Comparison of ENCODE assay signal across 7 mouse cellular contexts in the genomic region with DNA sequence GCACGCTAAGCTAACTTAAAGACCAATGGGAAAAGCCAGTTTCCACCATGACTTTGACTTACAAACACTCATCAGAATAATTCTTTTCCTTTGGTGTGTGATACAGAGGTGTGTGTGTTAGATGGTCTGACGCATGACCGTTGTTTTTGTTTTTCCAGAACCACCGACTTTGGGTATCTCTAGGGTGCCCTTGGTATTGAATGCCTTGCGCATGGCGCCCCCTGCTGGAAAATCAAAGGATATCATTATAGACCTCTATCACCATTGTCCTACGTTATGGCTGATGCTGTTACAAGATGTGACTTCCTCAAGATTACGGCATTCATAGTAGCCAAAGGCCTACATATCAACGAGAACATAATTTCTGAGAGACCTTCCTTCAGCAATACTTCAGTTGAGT. TPM values are rescaled to one million over a fixed set of nuclear protein-coding genes. Genes with fewer than 3 reads are reported as not detected.
DNase-seq lines count a peak whose midpoint lies in the region; ATAC-seq lines count a peak whose summit lies in the region.

No protein-coding gene starts in this region.

- no peaks in the 10 kb centered on the region for H3K4me1 ChIP-seq in embryonic facial prominence, embryonic 13.5 days
- H3K4me1 ChIP-seq in liver, embryonic 11.5 days (replicated peaks; ENCODE audit: control insufficient read depth, insufficient read depth, low read length), result no peaks in the 10 kb centered on the region

- H3K36me3 ChIP-seq in embryonic facial prominence, embryonic 13.5 days, result no peaks in the 10 kb centered on the region
- no peaks in the 10 kb centered on the region for H3K36me3 ChIP-seq in liver, embryonic 11.5 days (ENCODE audit: control insufficient read depth, insufficient read depth, low read length)

- no peak overlapping the region for H3K27ac ChIP-seq in embryonic facial prominence, embryonic 13.5 days
- H3K27ac ChIP-seq in liver, embryonic 11.5 days (ENCODE audit: low read depth, low read length), result no peak overlapping the region

- no peak overlapping the region for H3K4me2 ChIP-seq in embryonic facial prominence, embryonic 13.5 days
- no peak overlapping the region for H3K4me2 ChIP-seq in liver, embryonic 11.5 days

- no peaks in the 10 kb centered on the region for H3K27me3 ChIP-seq in embryonic facial prominence, embryonic 13.5 days
- no peaks in the 10 kb centered on the region for H3K27me3 ChIP-seq in liver, embryonic 11.5 days (replicated peaks; ENCODE audit: control insufficient read depth, insufficient read depth, low read length)

- H3K9ac ChIP-seq in embryonic facial prominence, embryonic 13.5 days, result no peak overlapping the region
- no peak overlapping the region for H3K9ac ChIP-seq in liver, embryonic 11.5 days (ENCODE audit: low read depth, low read length)

- peak; percentile 2 for DNase-seq in A20 (ENCODE audit: low read depth, low spot score)
- DNase-seq in CD4-positive helper T cell, adult 2 months (ENCODE audit: low read depth, low spot score), result peak; percentile 75
- DNase-seq in adrenal gland, postnatal 36 days, result peak; percentile 80 to 84
- DNase-seq in kidney, adult 9 months, result peak; percentile 41
- DNase-seq in liver, embryonic 11.5 days (ENCODE audit: low spot score), result no peak
- peak; percentile 35 for DNase-seq in right cerebral cortex, postnatal 14 days

- no peak overlapping the region for H3K4me3 ChIP-seq in embryonic facial prominence, embryonic 13.5 days
- H3K4me3 ChIP-seq in liver, embryonic 11.5 days (ENCODE audit: low read depth, low read length), result no peak overlapping the region

- H3K9me3 ChIP-seq in embryonic facial prominence, embryonic 13.5 days, result no peaks in the 10 kb centered on the region
- no peaks in the 10 kb centered on the region for H3K9me3 ChIP-seq in liver, embryonic 11.5 days (ENCODE audit: control insufficient read depth, low read length)

- 71% methylated on average over 9 of the region's 9 CpGs for WGBS in embryonic facial prominence, embryonic 13.5 days
- 55% methylated on average over 9 of the region's 9 CpGs for WGBS in liver, embryonic 11.5 days

- ATAC-seq in embryonic facial prominence, embryonic 13.5 days (ENCODE audit: insufficient number of reproducible peaks, insufficient read depth, low FRiP score, low TSS enrichment, low read depth), result peak; percentile 43; the same call in 1 of the 2 replicates
- peak; percentile 64 for ATAC-seq in liver, embryonic 11.5 days (replicated peaks; ENCODE audit: low FRiP score)

RNA-seq across cellular contexts. Expression of gene Bach1, which starts 56.1 kb away (rescaled TPM):
- 10 to 100 TPM; 18.6 to 31.2 TPM for total RNA-seq in adrenal gland, postnatal 36 days (2021)
- 16.5 and 18.1 TPM in 2 replicates for polyA plus RNA-seq in embryonic facial prominence, embryonic 13.5 days (2015; fragmentation: Nextera tagmentation; extraction: Ambion mirVana)
- 10.6 and 11.1 TPM in 2 replicates for polyA plus RNA-seq in liver, embryonic 11.5 days (2014; fragmentation: Nextera tagmentation; extraction: Ambion mirVana)
